Mouse (Mus musculus) limb, embryonic 11.5 days (tissue): ENCODE results near the gene Tomm20. TPM values are rescaled to one million over a fixed set of nuclear protein-coding genes. Genes with fewer than 3 reads are reported as not detected.
"Not testable (repeated sequence)": the region's sequence is repeated elsewhere in the genome, so short reads cannot be mapped to it uniquely, and the experiment has no call there.

Source experiments
- ATAC-seq: fragments of 200-750 bp; cut with Nextera tagmentation; 2 replicates; pipeline ENCODE4 v1.8.0; 2017; ENCODE audit warnings: low read depth; ENCODE audit not compliant: insufficient number of reproducible peaks, low FRiP score, low TSS enrichment
- DNase-seq: peaks from one replicate; pipeline ENCODE4 v3.0.0-alpha.2; 2015; ENCODE audit warnings: low spot score
- H3K27ac ChIP-seq: fragments of 300-500 bp; sonication (generic); replicated peaks from 2 replicates; pipeline ENCODE4 v1.5.1; 2014; ENCODE audit warnings: low read depth, mild to moderate bottlenecking, low read length
- H3K27me3 ChIP-seq: fragments of 300-500 bp; sonication (generic); 2 replicates; pipeline ENCODE4 v1.6.1; 2014; ENCODE audit warnings: mild to moderate bottlenecking, low read length, mixed read lengths; ENCODE audit not compliant: control insufficient read depth, insufficient read depth
- H3K36me3 ChIP-seq: fragments of 300-500 bp; sonication (generic); 2 replicates; pipeline ENCODE4 v1.6.1; 2014; ENCODE audit warnings: mild to moderate bottlenecking, low read length, moderate library complexity, mixed read lengths; ENCODE audit not compliant: control insufficient read depth, insufficient read depth
- H3K4me1 ChIP-seq: fragments of 300-500 bp; sonication (generic); 2 replicates; pipeline ENCODE4 v1.6.1; 2014; ENCODE audit warnings: low read length, mixed read lengths; ENCODE audit not compliant: control insufficient read depth, insufficient read depth
- H3K4me2 ChIP-seq: fragments of 300-500 bp; sonication (generic); 2 replicates; pipeline ENCODE4 v1.6.1; 2014; ENCODE audit warnings: low read depth, mild to moderate bottlenecking, moderate library complexity; ENCODE audit not compliant: severe bottlenecking
- H3K4me3 ChIP-seq: fragments of 300-500 bp; sonication (generic); 2 replicates; pipeline ENCODE4 v1.5.1; 2014; ENCODE audit warnings: low read depth, low read length
- H3K9ac ChIP-seq: fragments of 300-500 bp; sonication (generic); 2 replicates; pipeline ENCODE4 v1.6.1; 2014; ENCODE audit warnings: mild to moderate bottlenecking, low read length
- H3K9me3 ChIP-seq: fragments of 300-500 bp; sonication (generic); 2 replicates; pipeline ENCODE4 v1.6.1; 2016; ENCODE audit warnings: low read length; ENCODE audit not compliant: control insufficient read depth
- WGBS: fragments of 180-500 bp; shearing (Covaris S2); extraction: QIAGEN DNeasy Blood & Tissue Kit; methylation state at CpG from one replicate; pipeline ENCODE4 v1.1.7; 2014; 5-methylcytosine and 5-hydroxymethylcytosine counted together
- polyA plus RNA-seq: library from polyadenylated mRNA; unstranded; fragments of >200 nt; fragmentation: Nextera tagmentation; extraction: Ambion mirVana; gene quantifications from 2 replicates; pipeline ENCODE4 v1.2.1, GENCODE M21; 2014

Tomm20 gene
- polyA plus RNA-seq, 1 experiment from 2014 or later = 284 TPM

DNA sequence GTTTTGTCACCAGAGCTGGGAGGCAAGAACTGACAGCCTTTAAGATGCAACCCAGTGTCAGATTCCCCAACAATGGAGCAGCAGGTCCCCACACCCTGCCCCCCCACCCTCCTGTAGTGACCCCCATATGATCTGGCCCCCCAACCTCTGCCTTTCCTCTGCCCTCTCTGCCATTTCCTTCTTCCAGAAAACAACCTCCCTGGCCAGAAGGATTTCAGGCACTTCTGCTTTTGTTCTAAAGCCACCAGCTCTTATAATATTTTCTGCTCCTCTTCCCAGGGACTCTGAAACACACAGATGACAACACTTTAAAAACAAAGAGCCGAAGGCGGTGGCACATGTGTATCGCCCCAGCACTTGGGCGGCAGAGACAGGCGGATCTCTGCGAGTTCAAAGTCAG lies 25.3 kb downstream of the Tomm20 start:
- no peak for DNase-seq
- ATAC-seq = no peak
- WGBS = 86% methylated on average over 6 of the region's 6 CpGs
- no peak overlapping the region for H3K27ac ChIP-seq
- no peak overlapping the region for H3K4me2 ChIP-seq
- no peak overlapping the region for H3K9ac ChIP-seq
- no peaks in the 10 kb centered on the region for H3K27me3 ChIP-seq
- no peaks in the 10 kb centered on the region for H3K9me3 ChIP-seq
- H3K4me1 ChIP-seq = no peaks in the 10 kb centered on the region
- no peaks in the 10 kb centered on the region for H3K36me3 ChIP-seq
- H3K4me3 ChIP-seq = no peak overlapping the region

DNA sequence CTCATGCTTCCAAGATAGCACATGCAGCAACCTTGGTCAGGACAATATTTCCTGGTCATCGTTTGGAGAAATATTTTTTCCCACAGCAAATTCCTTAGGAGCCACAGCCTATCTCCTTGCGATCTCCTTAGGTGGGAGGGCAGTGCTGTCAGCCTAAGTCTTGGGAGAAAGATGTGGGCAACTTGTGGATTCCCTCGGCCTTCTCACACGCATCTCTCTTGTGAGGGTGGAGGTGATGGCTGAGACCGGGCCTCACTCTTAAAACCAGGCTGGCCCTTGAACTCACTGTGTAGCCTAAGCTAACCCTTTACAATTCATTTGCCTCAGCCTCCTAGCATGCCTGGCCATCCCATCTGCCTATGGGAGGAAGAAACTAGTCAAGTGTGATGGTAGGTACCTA lies 25.9 kb downstream of the Tomm20 start:
- Histone ChIP-seq H3K27me3 (no peaks in the 10 kb centered on the region), H3K27ac (no peak overlapping the region), H3K4me2 (no peak overlapping the region), H3K9ac (no peak overlapping the region), H3K4me3 (no peak overlapping the region), H3K36me3 (no peaks in the 10 kb centered on the region), H3K4me1 (no peaks in the 10 kb centered on the region), H3K9me3 (no peaks in the 10 kb centered on the region)
- no peak for DNase-seq
- ATAC-seq = no peak
- 93% methylated on average over 5 of the region's 5 CpGs for WGBS

DNA sequence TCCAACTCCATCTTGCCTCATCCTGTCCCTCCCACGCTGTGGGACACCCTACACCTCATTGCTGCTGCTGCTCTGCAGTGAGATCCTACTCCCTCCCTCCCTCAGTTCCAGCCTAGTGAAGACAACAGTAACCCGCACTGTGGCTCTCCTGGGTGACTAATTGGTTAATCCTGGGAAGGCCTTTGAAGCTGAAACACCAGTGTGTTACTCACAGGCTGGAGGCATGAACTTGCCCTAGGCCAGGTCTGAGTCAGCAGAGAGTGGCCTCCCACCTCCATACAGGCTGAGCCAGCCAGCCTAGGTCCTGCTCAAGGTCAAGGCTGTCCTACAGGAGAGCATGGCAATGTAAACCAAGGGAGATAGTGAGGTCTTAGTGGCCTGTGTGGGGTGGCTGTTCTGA lies 26.4 kb downstream of the Tomm20 start:
- H3K27ac ChIP-seq = no peak overlapping the region
- no peak overlapping the region for H3K4me2 ChIP-seq
- no peak overlapping the region for H3K4me3 ChIP-seq
- no peak for ATAC-seq
- H3K9me3 ChIP-seq = no peaks in the 10 kb centered on the region
- 49% methylated on average over 2 of the region's 2 CpGs for WGBS
- H3K9ac ChIP-seq = no peak overlapping the region
- no peaks in the 10 kb centered on the region for H3K4me1 ChIP-seq
- no peak for DNase-seq
- H3K36me3 ChIP-seq = no peaks in the 10 kb centered on the region
- H3K27me3 ChIP-seq = no peaks in the 10 kb centered on the region

- Histone ChIP-seq H3K27me3 (no peaks in the 10 kb centered on the region), H3K36me3 (no peaks in the 10 kb centered on the region), H3K9ac (no peak overlapping the region), H3K4me2 (no peak overlapping the region), H3K4me1 (0 out of 2 replicates have a peak, but pooled peaks cover 3% of the 10 kb centered on the region), H3K27ac (no peak overlapping the region), H3K4me3 (no peak overlapping the region), H3K9me3 (no peaks in the 10 kb centered on the region)
- ATAC-seq (no peak), DNase-seq (no peak)
- WGBS = 100% methylated on average over 1 of the region's 1 CpGs
Measured at GRCm38 (mm10) chr8:126918356-126918755, 27.3 kb downstream of the Tomm20 start.

DNA sequence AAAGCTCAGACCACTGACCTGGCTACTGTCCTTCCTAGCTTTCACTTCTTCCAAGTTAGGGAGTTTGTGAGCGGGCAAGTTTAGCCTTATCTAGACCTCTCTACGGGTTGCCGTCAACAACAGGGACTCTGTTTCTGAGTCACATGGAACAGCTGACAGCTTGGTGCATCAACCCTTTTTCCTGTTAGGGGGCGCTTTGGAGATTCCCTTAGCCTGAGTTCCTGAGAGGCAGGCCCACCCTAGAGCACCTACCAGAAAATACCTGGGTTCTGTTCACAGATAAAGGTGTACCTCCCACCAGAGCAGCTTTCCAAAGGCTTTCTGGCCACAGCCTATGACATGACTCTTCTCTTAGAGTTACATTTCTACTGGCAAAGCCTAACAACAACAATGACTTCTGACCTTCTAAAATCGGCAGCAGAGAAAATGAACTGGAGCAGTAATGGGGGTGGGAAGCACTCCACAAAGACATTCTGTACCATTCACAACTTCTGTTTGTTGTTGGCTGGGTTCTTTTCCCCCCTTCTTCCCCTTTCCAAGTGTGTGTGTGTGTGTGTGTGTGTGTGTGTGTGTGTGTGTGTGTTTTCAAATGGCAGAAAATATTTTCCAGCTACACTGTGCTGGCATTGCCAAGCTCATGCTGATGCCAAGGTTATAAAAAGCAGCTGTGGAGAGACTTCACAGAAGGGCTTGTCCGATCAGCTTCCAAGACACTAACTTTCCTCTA lies 28.3 kb downstream of the Tomm20 start:
- 59% methylated on average over 6 of the region's 6 CpGs for WGBS
- H3K27me3 ChIP-seq = no peaks in the 10 kb centered on the region
- no peak overlapping the region for H3K27ac ChIP-seq
- no peaks in the 10 kb centered on the region for H3K36me3 ChIP-seq
- no peak overlapping the region for H3K4me3 ChIP-seq
- DNase-seq = no peak
- no peak overlapping the region for H3K4me2 ChIP-seq
- no peaks in the 10 kb centered on the region for H3K9me3 ChIP-seq
- no peak overlapping the region for H3K9ac ChIP-seq
- no peak for ATAC-seq
- 0 out of 2 replicates have a peak, but pooled peaks cover 4% of the 10 kb centered on the region for H3K4me1 ChIP-seq

- 81% methylated on average over 4 of the region's 4 CpGs for WGBS
- Histone ChIP-seq H3K36me3 (no peaks in the 10 kb centered on the region), H3K27ac (no peak overlapping the region), H3K4me3 (no peak overlapping the region), H3K9me3 (no peaks in the 10 kb centered on the region), H3K4me2 (no peak overlapping the region), H3K27me3 (no peaks in the 10 kb centered on the region), H3K4me1 (0 out of 2 replicates have a peak, but pooled peaks cover 4% of the 10 kb centered on the region), H3K9ac (no peak overlapping the region)
- DNase-seq (no peak), ATAC-seq (no peak)
Measured at GRCm38 (mm10) chr8:126916611-126917010, 29.0 kb downstream of the Tomm20 start.

DNA sequence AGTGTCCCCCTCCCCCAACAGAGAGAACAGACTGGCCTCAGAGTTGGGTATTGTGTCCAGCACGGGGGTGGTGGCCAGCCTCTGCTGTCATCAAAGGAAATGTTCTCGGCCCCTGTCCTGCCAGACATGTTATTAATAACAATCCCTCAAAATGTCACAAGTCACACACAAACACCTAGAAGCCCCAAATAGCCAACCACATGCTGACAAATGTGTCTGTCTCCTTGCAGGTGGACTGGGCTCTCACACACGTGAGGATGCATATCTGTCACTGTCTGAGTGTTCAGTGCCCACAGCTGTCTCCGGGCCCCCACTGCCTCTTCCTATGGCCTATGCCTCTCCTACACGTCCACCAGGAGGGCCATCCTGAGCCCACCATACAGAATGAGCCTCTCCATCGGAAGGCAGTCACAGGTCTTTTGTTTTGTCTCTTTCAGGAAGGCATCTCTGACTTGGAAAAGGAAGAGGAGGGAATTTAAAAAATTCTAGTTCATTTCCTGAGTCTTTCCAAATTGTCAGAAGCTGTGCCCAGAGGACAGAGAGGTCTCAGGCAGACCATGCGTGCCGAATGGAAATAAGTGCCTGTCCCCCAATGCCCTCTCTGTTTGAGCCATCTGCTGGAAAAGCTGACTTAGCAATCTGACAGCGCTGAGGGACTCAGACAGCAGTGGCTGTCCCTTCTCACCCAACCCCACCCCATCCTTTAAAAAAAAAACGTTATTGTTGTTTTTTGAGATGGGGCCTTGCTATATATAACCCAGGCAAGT lies 30.9 kb downstream of the Tomm20 start:
- ATAC-seq (no peak), DNase-seq (no peak)
- Histone ChIP-seq H3K9ac (no peak overlapping the region), H3K36me3 (no peaks in the 10 kb centered on the region), H3K27me3 (no peaks in the 10 kb centered on the region), H3K27ac (no peak overlapping the region), H3K4me3 (no peak overlapping the region), H3K4me1 (0 out of 2 replicates have a peak, but pooled peaks cover 4% of the 10 kb centered on the region), H3K4me2 (no peak overlapping the region), H3K9me3 (no peaks in the 10 kb centered on the region)
- 45% methylated on average over 10 of the region's 10 CpGs for WGBS

- not testable (repeated sequence) for H3K9me3 ChIP-seq, H3K9ac ChIP-seq, H3K36me3 ChIP-seq, H3K27ac ChIP-seq, H3K4me2 ChIP-seq, H3K4me3 ChIP-seq, H3K27me3 ChIP-seq, ATAC-seq, DNase-seq, H3K4me1 ChIP-seq
- 65% methylated on average over 9 of the region's 10 CpGs for WGBS
Measured at GRCm38 (mm10) chr8:126914107-126914490, 31.5 kb downstream of the Tomm20 start.
